Mouse (Mus musculus) forebrain, embryonic 16.5 days (tissue): ENCODE results near the gene Osbp2. TPM values are rescaled to one million over a fixed set of nuclear protein-coding genes. Genes with fewer than 3 reads are reported as not detected.

Source experiments
- ATAC-seq: fragments of 200-750 bp; cut with Nextera tagmentation; 2 replicates; pipeline ENCODE4 v1.8.0; 2017; ENCODE audit warnings: mild to moderate bottlenecking, moderate library complexity
- H3K27ac ChIP-seq: fragments of 300-500 bp; sonication (generic); 2 replicates; pipeline ENCODE4 v1.5.1; 2014; ENCODE audit warnings: low read length, control low read depth
- H3K27me3 ChIP-seq: fragments of 300-500 bp; sonication (generic); replicated peaks from 2 replicates; pipeline ENCODE4 v1.6.1; 2014; ENCODE audit warnings: low read length; ENCODE audit not compliant: control insufficient read depth, insufficient read depth
- H3K36me3 ChIP-seq: fragments of 300-500 bp; sonication (generic); 2 replicates; pipeline ENCODE4 v1.6.1; 2014; ENCODE audit not compliant: control insufficient read depth, insufficient read depth
- H3K4me1 ChIP-seq: fragments of 300-500 bp; sonication (generic); replicated peaks from 2 replicates; pipeline ENCODE4 v1.6.1; 2014; ENCODE audit warnings: low read length; ENCODE audit not compliant: control insufficient read depth, insufficient read depth
- H3K4me2 ChIP-seq: fragments of 300-500 bp; sonication (generic); 2 replicates; pipeline ENCODE4 v1.6.1; 2014; ENCODE audit warnings: mild to moderate bottlenecking, low read length, control low read depth
- H3K4me3 ChIP-seq: fragments of 300-500 bp; sonication (generic); replicated peaks from 2 replicates; pipeline ENCODE4 v1.5.1; 2014; ENCODE audit warnings: mild to moderate bottlenecking, low read length, control low read depth
- H3K9ac ChIP-seq: fragments of 300-500 bp; sonication (generic); replicated peaks from 2 replicates; pipeline ENCODE4 v1.6.1; 2014; ENCODE audit warnings: low read depth, low read length, control low read depth
- H3K9me3 ChIP-seq: fragments of 300-500 bp; sonication (generic); 2 replicates; pipeline ENCODE4 v1.6.1; 2016; ENCODE audit warnings: low read length; ENCODE audit not compliant: control insufficient read depth
- WGBS: fragments of 180-500 bp; shearing (Covaris S2); extraction: QIAGEN DNeasy Blood & Tissue Kit; methylation state at CpG from one replicate; pipeline ENCODE4 v1.1.7; 2014; 5-methylcytosine and 5-hydroxymethylcytosine counted together
- polyA plus RNA-seq: library from polyadenylated mRNA; unstranded; fragments of >200 nt; fragmentation: Nextera tagmentation; extraction: Ambion mirVana; gene quantifications from 2 replicates; pipeline ENCODE4 v1.2.1, GENCODE M21; 2015

Osbp2 gene
- polyA plus RNA-seq, 1 experiment from 2014 or later = 19.5 TPM

- peaks cover 7% of the 10 kb centered on the region; the same call in 1 of the 2 replicates for H3K4me1 ChIP-seq
- H3K27me3 ChIP-seq = no peaks in the 10 kb centered on the region
- 35% methylated on average over 15 of the region's 15 CpGs for WGBS
Measured at GRCm38 (mm10) chr11:3714486-3714885, 149.2 kb downstream of the Osbp2 start.

GRCm38 (mm10) chr11:3710203-3710602 is 153.5 kb downstream of the Osbp2 start:
- H3K4me3 ChIP-seq = no peak overlapping the region
- no peaks in the 10 kb centered on the region for H3K36me3 ChIP-seq
- H3K4me1 ChIP-seq = 0 out of 2 replicates have a peak, but pooled peaks cover 2% of the 10 kb centered on the region
- H3K9ac ChIP-seq = no peak overlapping the region
- WGBS = 63% methylated on average over 14 of the region's 14 CpGs
- H3K27me3 ChIP-seq = 0 out of 2 replicates have a peak, but pooled peaks cover 3% of the 10 kb centered on the region
- ATAC-seq = no peak
- no peaks in the 10 kb centered on the region for H3K9me3 ChIP-seq
- no peak overlapping the region for H3K4me2 ChIP-seq
- no peak overlapping the region for H3K27ac ChIP-seq

More at GRCm38 (mm10) chr11:3714486-3714885, 149.2 kb downstream of the Osbp2 start:
- no peak overlapping the region for H3K9ac ChIP-seq
- H3K4me3 ChIP-seq = no peak overlapping the region
- H3K27ac ChIP-seq = no peak overlapping the region
- H3K9me3 ChIP-seq = no peaks in the 10 kb centered on the region
- ATAC-seq = no peak
- no peak overlapping the region for H3K4me2 ChIP-seq
- H3K36me3 ChIP-seq = no peaks in the 10 kb centered on the region

GRCm38 (mm10) chr11:3707057-3707456 is 156.6 kb downstream of the Osbp2 start:
- Histone ChIP-seq H3K27ac (no peak overlapping the region), H3K27me3 (0 out of 2 replicates have a peak, but pooled peaks cover 3% of the 10 kb centered on the region), H3K4me1 (0 out of 2 replicates have a peak, but pooled peaks cover 2% of the 10 kb centered on the region), H3K9ac (no peak overlapping the region), H3K4me3 (no peak overlapping the region), H3K36me3 (no peaks in the 10 kb centered on the region), H3K9me3 (no peaks in the 10 kb centered on the region), H3K4me2 (no peak overlapping the region)
- 93% methylated on average over 8 of the region's 8 CpGs for WGBS
- no peak for ATAC-seq

GRCm38 (mm10) chr11:3704404-3704803 is 159.3 kb downstream of the Osbp2 start:
- Histone ChIP-seq H3K27ac (no peak overlapping the region), H3K4me3 (no peak overlapping the region), H3K27me3 (0 out of 2 replicates have a peak, but pooled peaks cover 3% of the 10 kb centered on the region), H3K9ac (no peak overlapping the region), H3K9me3 (no peaks in the 10 kb centered on the region), H3K4me2 (no peak overlapping the region), H3K36me3 (no peaks in the 10 kb centered on the region), H3K4me1 (no peaks in the 10 kb centered on the region)
- ATAC-seq = no peak
- WGBS = 70% methylated on average over 8 of the region's 8 CpGs

DNA sequence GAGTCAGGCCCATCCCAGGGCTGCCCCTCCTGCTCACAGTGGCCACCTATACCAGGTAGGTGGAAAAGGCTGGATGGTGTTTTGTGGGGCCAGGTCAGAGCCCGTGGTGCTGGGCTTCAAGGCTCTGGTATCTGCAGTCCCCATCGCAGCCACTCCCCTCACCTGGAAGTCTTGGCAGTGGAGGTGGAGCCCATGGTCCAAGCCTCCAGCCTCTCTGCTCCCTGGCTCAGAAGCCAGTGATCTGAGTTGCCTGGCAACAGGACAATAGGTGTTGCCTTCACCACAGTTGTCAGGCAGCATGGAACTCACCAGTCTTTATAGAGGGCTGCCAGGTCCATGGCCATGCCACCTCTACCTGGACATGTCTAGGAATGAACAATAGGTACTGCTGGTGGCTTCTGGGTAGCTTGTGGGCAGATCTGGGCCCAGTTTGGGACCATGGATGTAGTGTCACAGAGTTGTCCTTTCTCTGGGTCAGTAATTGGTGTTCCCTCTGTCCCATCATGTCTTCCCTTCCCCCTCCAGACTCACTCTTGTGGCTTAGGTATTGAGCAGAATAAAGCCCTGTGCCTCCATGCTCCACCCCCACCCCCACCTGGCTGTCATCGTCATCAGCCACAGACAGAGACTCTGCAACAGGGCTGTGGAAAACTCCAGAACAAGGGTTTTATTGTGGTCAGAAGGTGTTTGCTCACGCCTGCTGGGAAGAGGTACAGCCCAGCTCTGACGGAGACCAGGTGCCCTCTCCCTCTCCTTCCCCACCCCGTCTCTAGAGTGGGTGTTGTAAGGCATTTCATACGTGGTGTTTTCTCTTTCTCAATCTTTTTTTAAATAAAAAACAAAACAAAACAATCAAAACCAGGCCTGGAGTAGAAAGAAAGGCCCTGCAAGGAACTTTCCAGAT is 160.4 kb downstream of the Osbp2 start:
- no peak for ATAC-seq
- no peak overlapping the region for H3K27ac ChIP-seq
- H3K27me3 ChIP-seq = 0 out of 2 replicates have a peak, but pooled peaks cover 3% of the 10 kb centered on the region
- no peak overlapping the region for H3K4me3 ChIP-seq
- H3K4me2 ChIP-seq = no peak overlapping the region
- no peaks in the 10 kb centered on the region for H3K36me3 ChIP-seq
- 66% methylated on average over 7 of the region's 7 CpGs for WGBS
- H3K9ac ChIP-seq = no peak overlapping the region
- H3K9me3 ChIP-seq = no peaks in the 10 kb centered on the region
- no peaks in the 10 kb centered on the region for H3K4me1 ChIP-seq

DNA sequence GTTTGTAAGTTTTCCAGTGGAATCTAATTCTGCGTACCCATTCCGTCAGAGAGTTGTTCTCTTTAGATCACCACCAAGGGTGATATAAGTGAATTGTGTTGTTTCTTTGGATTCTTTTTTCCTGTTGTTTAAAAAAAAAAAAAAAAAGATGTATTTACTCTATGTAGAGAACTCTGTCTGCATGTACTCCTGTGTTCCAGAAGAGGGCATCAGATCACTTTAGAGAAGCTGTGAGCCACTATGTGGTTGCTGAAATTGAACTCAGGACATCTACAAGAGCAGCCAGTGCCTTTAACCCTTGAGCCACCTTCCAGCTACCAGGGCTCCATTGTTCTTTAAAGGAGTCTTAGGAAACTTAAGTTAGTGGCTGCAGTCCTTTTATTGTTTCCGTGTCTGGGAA is 166.3 kb downstream of the Osbp2 start:
- Histone ChIP-seq H3K4me1 (no peaks in the 10 kb centered on the region), H3K27me3 (no peaks in the 10 kb centered on the region), H3K36me3 (peaks cover 5% of the 10 kb centered on the region; the same call in 1 of the 2 replicates), H3K4me2 (no peak overlapping the region), H3K9me3 (no peaks in the 10 kb centered on the region), H3K4me3 (no peak overlapping the region), H3K27ac (no peak overlapping the region), H3K9ac (no peak overlapping the region)
- ATAC-seq = no peak
- 87% methylated on average over 3 of the region's 3 CpGs for WGBS

- no peak overlapping the region for H3K9ac ChIP-seq
- no peaks in the 10 kb centered on the region for H3K27me3 ChIP-seq
- no peak overlapping the region for H3K4me2 ChIP-seq
- ATAC-seq = no peak
- H3K27ac ChIP-seq = no peak overlapping the region
- peaks cover 6% of the 10 kb centered on the region for H3K36me3 ChIP-seq
- WGBS = 87% methylated on average over 5 of the region's 5 CpGs
- H3K9me3 ChIP-seq = no peaks in the 10 kb centered on the region
- no peaks in the 10 kb centered on the region for H3K4me1 ChIP-seq
- no peak overlapping the region for H3K4me3 ChIP-seq
Measured at GRCm38 (mm10) chr11:3696086-3696616, 167.6 kb downstream of the Osbp2 start.

- WGBS = 82% methylated on average over 2 of the region's 2 CpGs
- Histone ChIP-seq H3K9me3 (no peaks in the 10 kb centered on the region), H3K9ac (no peak overlapping the region), H3K4me1 (no peaks in the 10 kb centered on the region), H3K4me3 (no peak overlapping the region), H3K4me2 (no peak overlapping the region), H3K27ac (no peak overlapping the region), H3K27me3 (no peaks in the 10 kb centered on the region), H3K36me3 (peaks cover 25% of the 10 kb centered on the region)
- no peak for ATAC-seq
Measured at GRCm38 (mm10) chr11:3691746-3692145, 172.0 kb downstream of the Osbp2 start.

DNA sequence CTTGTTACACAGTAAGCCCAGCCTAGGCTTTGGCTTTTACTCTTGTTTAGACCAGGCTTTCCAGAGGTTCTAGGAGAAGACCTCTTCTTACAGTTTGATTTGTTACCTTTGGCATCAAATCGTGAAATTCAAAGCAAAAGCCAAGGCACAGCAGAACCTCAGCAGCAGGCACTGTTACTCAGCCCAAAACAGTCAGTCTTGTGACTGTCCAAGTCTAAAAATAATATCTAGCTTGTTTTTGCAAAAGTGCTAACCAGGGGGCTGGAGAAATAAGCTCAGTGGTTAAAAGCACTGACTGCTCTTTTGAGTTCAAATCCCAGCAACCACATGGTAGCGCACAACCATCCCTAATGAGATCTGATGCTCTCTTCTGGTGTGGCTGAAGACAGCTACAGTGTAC is 176.8 kb downstream of the Osbp2 start:
- H3K27me3 ChIP-seq = no peaks in the 10 kb centered on the region
- H3K4me2 ChIP-seq = no peak overlapping the region
- H3K27ac ChIP-seq = no peak overlapping the region
- no peak for ATAC-seq
- no peaks in the 10 kb centered on the region for H3K9me3 ChIP-seq
- H3K9ac ChIP-seq = no peak overlapping the region
- no peak overlapping the region for H3K4me3 ChIP-seq
- H3K4me1 ChIP-seq = no peaks in the 10 kb centered on the region
- 94% methylated on average over 2 of the region's 2 CpGs for WGBS
- peaks cover 46% of the 10 kb centered on the region for H3K36me3 ChIP-seq
